Mouse (Mus musculus): ENCODE measurements around the gene Vwa3b. TPM values are rescaled to one million over a fixed set of nuclear protein-coding genes. Genes with fewer than 3 reads are reported as not detected.
"Not testable (repeated sequence)": the region's sequence is repeated elsewhere in the genome, so short reads cannot be mapped to it uniquely, and the experiment has no call there.

The Vwa3b gene
- polyA plus RNA-seq, 1 experiment from 2014 or later = 0.90 TPM

- ATAC-seq (no peak), DNase-seq (ENCODE audit: low spot score) (no peak)
- Histone ChIP-seq H3K9ac (ENCODE audit: low read length) (no peak overlapping the region), H3K27me3 (replicated peaks; ENCODE audit: control insufficient read depth, insufficient read depth, low read length) (no peaks in the 10 kb centered on the region), H3K36me3 (ENCODE audit: control insufficient read depth, insufficient read depth, low read length) (no peaks in the 10 kb centered on the region), H3K27ac (ENCODE audit: low read depth, low read length) (no peak overlapping the region), H3K9me3 (replicated peaks; ENCODE audit: control insufficient read depth, low read length) (no peaks in the 10 kb centered on the region), H3K4me1 (ENCODE audit: control insufficient read depth, insufficient read depth, low read length) (no peaks in the 10 kb centered on the region), H3K4me3 (ENCODE audit: low read depth, low read length) (no peak overlapping the region), H3K4me2 (ENCODE audit: low read length) (no peak overlapping the region)
- WGBS = 89% methylated on average over 5 of the region's 5 CpGs
These were observed 21.4 kb upstream of the Vwa3b start for GRCm38 (mm10) chr1:37005036-37005435.

- not testable (repeated sequence) for H3K27me3 ChIP-seq (replicated peaks; ENCODE audit: control insufficient read depth, insufficient read depth, low read length); H3K36me3 ChIP-seq (ENCODE audit: control insufficient read depth, insufficient read depth, low read length); H3K4me1 ChIP-seq (ENCODE audit: control insufficient read depth, insufficient read depth, low read length); H3K4me3 ChIP-seq (ENCODE audit: low read depth, low read length); H3K4me2 ChIP-seq (ENCODE audit: low read length); H3K27ac ChIP-seq (ENCODE audit: low read depth, low read length); H3K9me3 ChIP-seq (replicated peaks; ENCODE audit: control insufficient read depth, low read length); DNase-seq (ENCODE audit: low spot score); H3K9ac ChIP-seq (ENCODE audit: low read length); ATAC-seq
- 90% methylated on average over 11 of the region's 11 CpGs for WGBS
These were observed 19.9 kb upstream of the Vwa3b start for GRCm38 (mm10) chr1:37006529-37006928.

GRCm38 (mm10) chr1:37009880-37010279, 16.5 kb upstream of the Vwa3b start:
- ATAC-seq (no peak), DNase-seq (ENCODE audit: low spot score) (no peak)
- no peak overlapping the region for H3K4me2 ChIP-seq (ENCODE audit: low read length)
- no peak overlapping the region for H3K9ac ChIP-seq (ENCODE audit: low read length)
- no peak overlapping the region for H3K4me3 ChIP-seq (ENCODE audit: low read depth, low read length)
- WGBS = 88% methylated on average over 10 of the region's 10 CpGs
- no peak overlapping the region for H3K27ac ChIP-seq (ENCODE audit: low read depth, low read length)
- no peaks in the 10 kb centered on the region for H3K4me1 ChIP-seq (ENCODE audit: control insufficient read depth, insufficient read depth, low read length)
- H3K36me3 ChIP-seq (ENCODE audit: control insufficient read depth, insufficient read depth, low read length) = no peaks in the 10 kb centered on the region
- H3K9me3 ChIP-seq (replicated peaks; ENCODE audit: control insufficient read depth, low read length) = no peaks in the 10 kb centered on the region
- no peaks in the 10 kb centered on the region for H3K27me3 ChIP-seq (replicated peaks; ENCODE audit: control insufficient read depth, insufficient read depth, low read length)

GRCm38 (mm10) chr1:37011626-37012209, 14.7 kb upstream of the Vwa3b start:
- no peak for ATAC-seq
- H3K4me1 ChIP-seq (ENCODE audit: control insufficient read depth, insufficient read depth, low read length) = no peaks in the 10 kb centered on the region
- 68% methylated on average over 3 of the region's 3 CpGs for WGBS

GRCm38 (mm10) chr1:37013006-37013405, 13.4 kb upstream of the Vwa3b start:
- no peaks in the 10 kb centered on the region for H3K9me3 ChIP-seq (replicated peaks; ENCODE audit: control insufficient read depth, low read length)
- no peaks in the 10 kb centered on the region for H3K4me1 ChIP-seq (ENCODE audit: control insufficient read depth, insufficient read depth, low read length)
- H3K9ac ChIP-seq (ENCODE audit: low read length) = no peak overlapping the region
- H3K27me3 ChIP-seq (replicated peaks; ENCODE audit: control insufficient read depth, insufficient read depth, low read length) = no peaks in the 10 kb centered on the region
- DNase-seq (ENCODE audit: low spot score) = no peak
- no peak overlapping the region for H3K4me3 ChIP-seq (ENCODE audit: low read depth, low read length)
- H3K27ac ChIP-seq (ENCODE audit: low read depth, low read length) = no peak overlapping the region
- H3K36me3 ChIP-seq (ENCODE audit: control insufficient read depth, insufficient read depth, low read length) = no peaks in the 10 kb centered on the region
- 93% methylated on average over 2 of the region's 2 CpGs for WGBS
- no peak overlapping the region for H3K4me2 ChIP-seq (ENCODE audit: low read length)
- no peak for ATAC-seq

More at GRCm38 (mm10) chr1:37011626-37012209, 14.7 kb upstream of the Vwa3b start:
- H3K9ac ChIP-seq (ENCODE audit: low read length) = no peak overlapping the region
- H3K9me3 ChIP-seq (replicated peaks; ENCODE audit: control insufficient read depth, low read length) = no peaks in the 10 kb centered on the region
- no peak overlapping the region for H3K27ac ChIP-seq (ENCODE audit: low read depth, low read length)
- no peak overlapping the region for H3K4me3 ChIP-seq (ENCODE audit: low read depth, low read length)
- H3K27me3 ChIP-seq (replicated peaks; ENCODE audit: control insufficient read depth, insufficient read depth, low read length) = no peaks in the 10 kb centered on the region
- no peak overlapping the region for H3K4me2 ChIP-seq (ENCODE audit: low read length)
- H3K36me3 ChIP-seq (ENCODE audit: control insufficient read depth, insufficient read depth, low read length) = no peaks in the 10 kb centered on the region
- no peak for DNase-seq (ENCODE audit: low spot score)

GRCm38 (mm10) chr1:37013687-37014086, 12.7 kb upstream of the Vwa3b start:
- no peaks in the 10 kb centered on the region for H3K36me3 ChIP-seq (ENCODE audit: control insufficient read depth, insufficient read depth, low read length)
- H3K9me3 ChIP-seq (replicated peaks; ENCODE audit: control insufficient read depth, low read length) = no peaks in the 10 kb centered on the region
- ATAC-seq (no peak), DNase-seq (ENCODE audit: low spot score) (no peak)
- H3K4me2 ChIP-seq (ENCODE audit: low read length) = no peak overlapping the region
- H3K4me1 ChIP-seq (ENCODE audit: control insufficient read depth, insufficient read depth, low read length) = no peaks in the 10 kb centered on the region
- no peak overlapping the region for H3K4me3 ChIP-seq (ENCODE audit: low read depth, low read length)
- no peak overlapping the region for H3K9ac ChIP-seq (ENCODE audit: low read length)
- no peak overlapping the region for H3K27ac ChIP-seq (ENCODE audit: low read depth, low read length)
- 81% methylated on average over 7 of the region's 7 CpGs for WGBS
- no peaks in the 10 kb centered on the region for H3K27me3 ChIP-seq (replicated peaks; ENCODE audit: control insufficient read depth, insufficient read depth, low read length)

- H3K27me3 ChIP-seq (replicated peaks; ENCODE audit: control insufficient read depth, insufficient read depth, low read length) = no peaks in the 10 kb centered on the region
- WGBS = 97% methylated on average over 6 of the region's 6 CpGs
- ATAC-seq (no peak), DNase-seq (ENCODE audit: low spot score) (no peak)
- H3K9me3 ChIP-seq (replicated peaks; ENCODE audit: control insufficient read depth, low read length) = no peaks in the 10 kb centered on the region
- no peak overlapping the region for H3K9ac ChIP-seq (ENCODE audit: low read length)
- no peak overlapping the region for H3K4me3 ChIP-seq (ENCODE audit: low read depth, low read length)
- H3K27ac ChIP-seq (ENCODE audit: low read depth, low read length) = no peak overlapping the region
- H3K4me1 ChIP-seq (ENCODE audit: control insufficient read depth, insufficient read depth, low read length) = no peaks in the 10 kb centered on the region
- H3K4me2 ChIP-seq (ENCODE audit: low read length) = no peak overlapping the region
- H3K36me3 ChIP-seq (ENCODE audit: control insufficient read depth, insufficient read depth, low read length) = no peaks in the 10 kb centered on the region
These were observed 7.4 kb upstream of the Vwa3b start for GRCm38 (mm10) chr1:37019017-37019416.

GRCm38 (mm10) chr1:37022704-37023103, 3.7 kb upstream of the Vwa3b start:
- no peak overlapping the region for H3K4me3 ChIP-seq (ENCODE audit: low read depth, low read length)
- WGBS = 93% methylated on average over 2 of the region's 2 CpGs
- no peaks in the 10 kb centered on the region for H3K27me3 ChIP-seq (replicated peaks; ENCODE audit: control insufficient read depth, insufficient read depth, low read length)
- H3K4me1 ChIP-seq (ENCODE audit: control insufficient read depth, insufficient read depth, low read length) = no peaks in the 10 kb centered on the region
- no peak for DNase-seq (ENCODE audit: low spot score)
- H3K9me3 ChIP-seq (replicated peaks; ENCODE audit: control insufficient read depth, low read length) = no peaks in the 10 kb centered on the region
- H3K36me3 ChIP-seq (ENCODE audit: control insufficient read depth, insufficient read depth, low read length) = no peaks in the 10 kb centered on the region
- no peak for ATAC-seq
- no peak overlapping the region for H3K9ac ChIP-seq (ENCODE audit: low read length)
- no peak overlapping the region for H3K4me2 ChIP-seq (ENCODE audit: low read length)
- no peak overlapping the region for H3K27ac ChIP-seq (ENCODE audit: low read depth, low read length)

- Histone ChIP-seq H3K4me1 (ENCODE audit: control insufficient read depth, insufficient read depth, low read length) (no peaks in the 10 kb centered on the region), H3K4me3 (ENCODE audit: low read depth, low read length) (no peak overlapping the region), H3K27ac (ENCODE audit: low read depth, low read length) (no peak overlapping the region), H3K36me3 (ENCODE audit: control insufficient read depth, insufficient read depth, low read length) (no peaks in the 10 kb centered on the region), H3K27me3 (replicated peaks; ENCODE audit: control insufficient read depth, insufficient read depth, low read length) (no peaks in the 10 kb centered on the region), H3K4me2 (ENCODE audit: low read length) (no peak overlapping the region), H3K9ac (ENCODE audit: low read length) (no peak overlapping the region), H3K9me3 (replicated peaks; ENCODE audit: control insufficient read depth, low read length) (no peaks in the 10 kb centered on the region)
- DNase-seq (ENCODE audit: low spot score) (no peak), ATAC-seq (no peak)
- 94% methylated on average over 7 of the region's 7 CpGs for WGBS
These were observed 1.7 kb upstream of the Vwa3b start for GRCm38 (mm10) chr1:37024736-37025135.
